Mouse (Mus musculus) myocyte (in vitro differentiated cells): ENCODE results near the gene Mthfd1.

Experiments
- MAX ChIP-seq: IDR thresholded peaks from one replicate; pipeline ENCODE4 v1.6.1; 2011; ENCODE audit warnings: low read depth, mild to moderate bottlenecking, control low read depth
- TCF12 ChIP-seq: IDR thresholded peaks from one replicate; pipeline ENCODE4 v1.6.1; 2011; ENCODE audit warnings: mild to moderate bottlenecking, control low read depth; ENCODE audit not compliant: poor library complexity, insufficient read depth, severe bottlenecking
- USF1 ChIP-seq: IDR thresholded peaks from one replicate; pipeline ENCODE4 v1.6.1; 2011; ENCODE audit warnings: low read depth, mild to moderate bottlenecking, control low read depth, moderate library complexity

DNA sequence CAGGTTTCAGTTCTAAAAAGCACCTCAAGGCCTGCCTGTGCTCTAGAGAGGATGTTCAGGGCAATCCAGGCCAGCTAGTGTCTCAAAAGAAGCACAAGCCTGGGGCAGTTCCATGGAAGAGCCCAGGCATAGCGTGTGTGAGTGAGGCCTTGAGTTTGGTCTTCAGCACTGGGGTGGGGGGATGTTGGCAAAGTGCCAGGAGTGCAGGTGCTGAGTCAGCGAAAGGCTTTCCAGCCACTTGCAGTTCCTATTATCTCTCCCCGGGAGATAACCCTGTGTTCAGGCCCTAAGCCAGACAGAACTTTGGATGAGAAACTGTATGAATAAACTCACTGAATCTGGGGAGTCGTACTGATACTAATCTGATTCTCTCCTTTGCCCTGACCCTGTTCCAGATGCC lies 27.0 kb downstream of the Mthfd1 start:
- no peak for TF ChIP-seq MAX
- TF ChIP-seq USF1 = no peak
- TF ChIP-seq TCF12 = no peak
